Mouse (Mus musculus): Measurements from ENCODE around the gene Tmem119.

Tmem119 gene

DNA sequence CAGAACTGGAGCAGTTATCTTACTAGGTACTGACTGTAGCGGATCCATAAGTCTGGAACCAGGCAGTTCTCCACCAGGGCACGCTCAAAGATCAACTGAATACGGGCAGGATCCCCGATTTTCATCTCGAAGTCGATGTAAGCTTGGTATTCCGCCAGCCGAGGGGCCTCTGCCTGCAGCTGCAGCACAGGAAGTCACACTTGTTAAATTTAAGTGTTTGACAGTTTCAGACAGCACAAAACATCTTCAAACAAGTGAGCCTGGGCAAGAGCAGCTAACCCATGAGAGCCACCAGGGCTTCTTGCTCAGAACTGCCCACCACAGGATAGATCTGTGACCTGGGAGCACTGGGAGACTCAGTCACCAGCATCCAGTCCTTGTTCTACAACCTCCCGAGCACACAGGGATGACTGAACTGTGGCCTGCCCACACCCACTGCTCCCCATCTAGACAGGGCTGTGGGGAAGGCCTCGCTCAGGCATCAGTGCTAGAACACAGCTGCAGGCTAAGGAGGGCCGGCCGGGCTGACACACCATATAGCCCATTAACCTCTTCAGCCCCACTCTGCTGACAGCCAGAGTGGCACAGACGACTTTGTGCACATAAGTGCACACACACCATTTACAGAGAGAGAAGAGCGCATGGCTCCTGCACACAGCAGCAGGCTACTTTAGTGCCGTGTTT, 44.8 kb downstream of the Tmem119 start:
- no peak for DNase-seq

DNA sequence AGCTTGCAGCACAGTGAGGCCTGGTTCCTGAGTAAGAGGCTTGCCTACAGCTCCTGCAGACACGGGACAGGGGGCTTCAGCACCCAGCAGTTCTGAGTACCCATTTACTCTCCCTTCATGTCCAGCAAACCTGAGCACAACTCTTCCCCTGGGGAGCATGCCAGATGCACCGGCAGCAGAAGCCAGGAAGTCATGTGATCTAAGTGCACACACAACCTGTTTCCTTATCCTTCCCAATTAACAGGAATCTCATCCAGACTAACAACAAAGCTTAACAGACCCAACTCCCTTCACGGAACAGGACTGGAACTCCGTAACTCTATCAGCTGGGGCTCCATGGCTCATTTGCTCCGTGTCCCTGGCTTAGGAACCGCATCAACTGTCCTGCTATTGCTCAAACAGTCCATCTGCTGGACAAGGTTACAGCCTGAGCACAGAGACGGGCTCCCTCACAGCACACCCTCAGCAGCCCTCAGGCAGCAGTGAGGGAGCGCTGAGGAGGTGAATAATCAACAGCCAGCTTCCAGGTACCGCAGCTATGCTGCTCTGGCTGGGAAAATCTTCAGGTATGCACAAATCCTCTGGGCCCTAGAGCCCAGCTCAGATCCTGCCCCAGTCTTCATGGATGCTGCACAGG, 48.7 kb downstream of the Tmem119 start:
- DNase-seq = no peak

DNA sequence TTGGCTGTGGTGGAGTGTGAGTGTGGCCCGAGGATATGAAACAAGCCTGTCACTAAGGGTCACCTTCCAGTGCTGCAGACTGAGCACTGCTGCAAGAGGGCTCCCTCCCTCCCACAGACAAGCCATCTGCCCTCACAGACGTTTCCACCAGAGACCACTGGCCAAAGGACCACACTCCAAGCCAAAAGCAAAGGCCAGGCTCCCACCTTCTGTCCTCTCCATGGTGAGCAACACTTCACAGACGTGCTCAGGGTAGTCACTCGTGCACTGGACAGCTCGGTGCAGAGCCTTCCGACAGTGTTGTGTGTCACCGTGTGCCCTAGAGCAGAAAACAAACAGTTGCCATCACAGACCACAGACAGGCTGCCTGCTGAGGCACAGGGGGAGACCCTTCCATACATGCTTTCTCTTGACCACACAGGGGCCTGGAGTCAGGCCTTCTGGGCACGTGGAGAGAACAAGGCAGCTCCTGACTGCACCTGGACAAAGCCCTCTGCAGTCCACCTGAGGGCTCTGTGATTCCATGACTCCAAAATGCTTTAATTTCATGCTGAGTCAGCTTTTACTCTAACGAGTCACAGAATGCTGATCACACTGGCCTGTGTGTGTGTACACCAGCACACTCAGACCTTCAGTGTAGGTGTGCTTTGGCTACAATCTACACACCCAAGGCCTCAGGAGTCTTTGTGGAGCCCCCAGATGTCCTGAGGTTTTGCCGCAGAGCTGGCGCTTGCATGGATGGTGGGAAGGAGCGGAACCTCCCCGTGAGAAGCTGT, 51.6 kb downstream of the Tmem119 start:
- DNase-seq = no peak

DNA sequence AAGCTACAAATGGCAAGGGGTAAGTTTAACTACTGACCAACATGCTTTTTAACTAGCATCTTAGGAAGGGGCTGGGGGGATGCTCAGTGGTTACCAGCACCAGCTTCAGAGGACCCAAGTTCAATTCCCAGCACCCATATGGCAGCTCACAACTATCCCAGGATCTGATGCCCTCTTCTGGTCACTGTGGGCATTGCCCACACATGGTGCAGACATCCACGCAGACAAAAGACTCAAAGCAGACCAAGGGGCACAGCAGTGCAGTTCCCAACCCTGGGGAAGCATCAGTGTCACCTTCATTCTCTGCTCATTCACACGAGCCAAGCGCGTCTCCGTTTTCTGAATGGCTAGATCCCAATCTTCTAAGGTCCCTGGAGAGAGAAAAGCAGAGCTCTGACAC, 52.7 kb downstream of the Tmem119 start:
- DNase-seq = no peak

Data from layer of hippocampus, adult 9-11 months (tissue).